Mouse (Mus musculus) adrenal gland, adult 8-10 months (tissue): Measurements from ENCODE around the gene Usp2. TPM values are rescaled to one million over a fixed set of nuclear protein-coding genes. Genes with fewer than 3 reads are reported as not detected.

Experiments
- DNase-seq: peaks from one replicate; pipeline ENCODE4 v3.0.0; 2022
- total RNA-seq, 4 experiments: library from RNA; stranded (reverse); gene quantifications; 2 replicates each; pipeline ENCODE4 v1.2.4; 2022

The Usp2 gene
- total RNA-seq, 4 experiments from 2014 or later = 39.1 to 77.6 (median 51.7) TPM

- DNase-seq = peak; percentile 75
These were observed 59.0 kb downstream of the Usp2 start for GRCm38 (mm10) chr9:44125546-44126428.

- DNase-seq = no peak
These were observed 59.9 kb downstream of the Usp2 start for GRCm38 (mm10) chr9:44126746-44127145.

- DNase-seq = no peak
These were observed 60.6 kb downstream of the Usp2 start for GRCm38 (mm10) chr9:44127351-44127801.

- no peak for DNase-seq
These were observed 62.8 kb downstream of the Usp2 start for GRCm38 (mm10) chr9:44129633-44130032.

GRCm38 (mm10) chr9:44130034-44130433, 63.2 kb downstream of the Usp2 start:
- peak; percentile 74 for DNase-seq

GRCm38 (mm10) chr9:44130581-44131275, 63.9 kb downstream of the Usp2 start:
- no peak for DNase-seq

- DNase-seq = no peak
These were observed 64.4 kb downstream of the Usp2 start for GRCm38 (mm10) chr9:44131276-44131590.

- no peak for DNase-seq
These were observed 65.4 kb downstream of the Usp2 start for GRCm38 (mm10) chr9:44132200-44132599.

GRCm38 (mm10) chr9:44133287-44133686, 66.5 kb downstream of the Usp2 start:
- DNase-seq = no peak

GRCm38 (mm10) chr9:44134101-44134850, 67.5 kb downstream of the Usp2 start, which contains the start of gene Mcam:
Mcam (plus strand) TSS chr9:44134469.
- peak; percentile 63 for DNase-seq

- peak; percentile 51 for DNase-seq
These were observed 68.3 kb downstream of the Usp2 start for GRCm38 (mm10) chr9:44134851-44135730.

GRCm38 (mm10) chr9:44135731-44136411, 69.0 kb downstream of the Usp2 start:
- no peak for DNase-seq

- no peak for DNase-seq
These were observed 71.0 kb downstream of the Usp2 start for GRCm38 (mm10) chr9:44137846-44138245.

- no peak for DNase-seq
These were observed 75.1 kb downstream of the Usp2 start for GRCm38 (mm10) chr9:44141951-44142350.

GRCm38 (mm10) chr9:44143421-44143820, 76.6 kb downstream of the Usp2 start:
- DNase-seq = no peak

GRCm38 (mm10) chr9:44144023-44144717, 77.3 kb downstream of the Usp2 start:
- DNase-seq = no peak

GRCm38 (mm10) chr9:44144718-44145060, 77.9 kb downstream of the Usp2 start:
- no peak for DNase-seq
